ENCODE assay signal across 24 mouse cellular contexts in the genomic region with DNA sequence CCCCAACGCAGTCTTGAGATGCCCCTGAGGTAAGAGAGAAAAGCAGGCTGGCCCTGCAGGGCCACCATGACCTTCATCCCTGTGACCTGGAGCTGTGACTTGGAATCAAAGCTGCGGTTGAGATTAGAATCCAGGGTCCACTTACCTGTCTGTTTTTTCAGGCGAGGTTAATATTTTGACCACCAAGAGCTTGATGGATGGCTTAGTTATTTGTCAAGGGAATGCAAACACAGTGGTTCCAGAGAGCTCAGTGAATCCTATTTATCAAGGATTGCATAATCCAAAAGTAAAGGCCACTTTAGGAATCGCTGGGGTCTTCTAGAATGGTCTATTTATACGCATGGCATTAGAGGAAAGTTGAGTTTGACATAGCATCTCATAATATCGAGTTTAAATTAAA. TPM values are rescaled to one million over a fixed set of nuclear protein-coding genes. Genes with fewer than 3 reads are reported as not detected.
"Had no signal": no experiment of that assay in that cellular context is flagged by ENCODE, and none has a peak within 500 bp of the region (broad histone marks: within the 10 kb centered on the region; RNA-seq: fewer than 3 reads in every experiment).

No protein-coding gene starts in this region.

- H3K9me3 ChIP-seq: lung, embryonic 15.5 days; midbrain, embryonic 13.5 days; midbrain, embryonic 15.5 days; neural tube, embryonic 12.5 days; stomach, embryonic 15.5 days had no signal

- H3K4me2 ChIP-seq: lung, embryonic 15.5 days; midbrain, embryonic 11.5 days; midbrain, embryonic 13.5 days; midbrain, embryonic 15.5 days; neural tube, embryonic 12.5 days; stomach, embryonic 15.5 days had no signal

- H3K36me3 ChIP-seq: lung, embryonic 15.5 days; midbrain, embryonic 13.5 days; midbrain, embryonic 15.5 days; neural tube, embryonic 12.5 days; stomach, embryonic 15.5 days had no signal

- DNase-seq: lung, adult 2 months; lung, postnatal 14 days; lung, postnatal 36 days; right cerebral cortex, postnatal 14 days; thymus, adult 2 months; thymus, postnatal 25 days; thymus, postnatal 4 days had no signal

- H3K27me3 ChIP-seq: lung, embryonic 15.5 days; midbrain, embryonic 13.5 days; midbrain, embryonic 15.5 days; neural tube, embryonic 12.5 days; stomach, embryonic 15.5 days had no signal

- H3K9ac ChIP-seq: lung, embryonic 15.5 days; midbrain, embryonic 13.5 days; midbrain, embryonic 15.5 days; neural tube, embryonic 12.5 days; stomach, embryonic 15.5 days had no signal

- H3K4me1 ChIP-seq: lung, embryonic 15.5 days; midbrain, embryonic 13.5 days; midbrain, embryonic 15.5 days; neural tube, embryonic 12.5 days had no signal

- ATAC-seq: lung, postnatal 0 days; midbrain, embryonic 13.5 days; midbrain, embryonic 15.5 days had no signal

- H3K4me3 ChIP-seq: lung, embryonic 15.5 days; megakaryocyte, embryonic 14.5 days; midbrain, embryonic 13.5 days; midbrain, embryonic 15.5 days; neural tube, embryonic 12.5 days; stomach, embryonic 15.5 days had no signal

- H3K27ac ChIP-seq: lung, embryonic 15.5 days; macrophage; midbrain, embryonic 13.5 days; midbrain, embryonic 15.5 days; neural tube, embryonic 12.5 days; stomach, embryonic 15.5 days; stomach, postnatal 0 days had no signal

RNA-seq across cellular contexts. Expression of a gene that starts 21.3 kb away (rescaled TPM):
- total RNA-seq: megakaryocyte progenitor cell, adult 5-6 weeks; midbrain, postnatal 0 days; monocyte, adult 5-6 weeks; neutrophil, adult 5-6 weeks had no signal
- polyA plus RNA-seq: lung, adult 2 months; lung, postnatal 0 days; macrophage; midbrain, embryonic 11.5 days; midbrain, embryonic 13.5 days; neural tube, embryonic 12.5 days; neural tube, embryonic 14.5 days; spleen, adult 2 months; stomach, postnatal 0 days; thymus, adult 2 months; urinary bladder, adult 2 months had no signal

RNA-seq across cellular contexts. Expression of a gene that starts 58.3 kb away (rescaled TPM):
- polyA plus RNA-seq: macrophage had no signal
